Mouse (Mus musculus): ENCODE measurements at regions not wholly inside any gene's neighbourhood (a gene's known extent, or its start where the extent isn't known, plus 50 kb on each side); places are given as distances from the start of the nearest gene placed in this dataset.

DNA sequence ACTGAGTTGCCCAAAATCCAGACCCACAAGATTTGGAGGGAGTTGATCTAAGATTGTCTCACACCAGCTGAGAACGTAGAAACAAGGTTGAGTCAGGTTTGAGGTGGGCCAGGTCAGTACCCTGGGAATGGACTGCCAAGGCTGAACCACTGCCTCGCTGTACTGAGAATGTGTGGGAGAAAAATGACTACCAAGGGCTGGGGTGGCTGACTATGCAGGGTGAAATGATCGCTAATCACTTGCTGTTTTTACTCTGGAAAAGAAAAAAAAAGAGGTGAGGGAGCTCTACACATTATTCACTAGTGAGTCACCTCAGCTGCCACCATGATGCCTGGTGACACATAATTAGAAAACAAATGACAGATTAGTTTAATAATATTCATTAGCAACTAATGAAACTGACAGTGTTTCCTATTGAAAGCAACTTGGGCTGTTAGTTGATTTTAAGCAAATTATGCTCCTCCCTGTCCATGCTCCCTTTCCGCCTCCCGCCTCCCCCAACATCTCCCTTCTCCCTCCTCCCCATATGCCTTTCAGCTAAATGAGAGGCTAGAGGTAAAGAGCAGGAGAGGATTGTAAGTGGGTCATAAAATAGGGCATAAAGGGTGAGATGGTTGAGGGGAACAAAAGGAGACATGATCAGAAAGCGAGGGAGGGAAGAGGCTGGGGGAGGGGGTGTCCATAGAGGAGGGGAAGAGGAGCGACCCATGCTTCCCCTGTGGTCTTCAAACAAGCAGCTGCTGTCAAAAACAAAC lies 110.8 kb downstream of the Psat1 start:
- H3K27ac ChIP-seq (replicated peaks), result no peak overlapping the region
- no peaks in the 10 kb centered on the region for H3K4me1 ChIP-seq (replicated peaks; ENCODE audit: control insufficient read depth, insufficient read depth)
- WGBS, result 52% methylated on average over 7 of the region's 7 CpGs
- H3K27me3 ChIP-seq (ENCODE audit: control insufficient read depth, insufficient read depth, low read length), result no peaks in the 10 kb centered on the region
- H3K9me3 ChIP-seq (ENCODE audit: control insufficient read depth, low read length), result no peaks in the 10 kb centered on the region
- H3K4me2 ChIP-seq (replicated peaks; ENCODE audit: low read depth), result no peak overlapping the region
- no peak for DNase-seq (ENCODE audit: low spot score)
- TF ChIP-seq EP300 (optimal IDR thresholded peaks at IDR 0.05) (no peak), CTCF (IDR thresholded peaks at IDR 0.05; ENCODE audit: low read depth) (no peak)
- no peak overlapping the region for H3K9ac ChIP-seq (ENCODE audit: low read length)
- no peaks in the 10 kb centered on the region for H3K36me3 ChIP-seq (ENCODE audit: control insufficient read depth, insufficient read depth, low read length)
- no peak overlapping the region for H3K4me3 ChIP-seq (ENCODE audit: low read depth, low read length)
- ATAC-seq (ENCODE audit: low FRiP score, low TSS enrichment), result no peak

DNA sequence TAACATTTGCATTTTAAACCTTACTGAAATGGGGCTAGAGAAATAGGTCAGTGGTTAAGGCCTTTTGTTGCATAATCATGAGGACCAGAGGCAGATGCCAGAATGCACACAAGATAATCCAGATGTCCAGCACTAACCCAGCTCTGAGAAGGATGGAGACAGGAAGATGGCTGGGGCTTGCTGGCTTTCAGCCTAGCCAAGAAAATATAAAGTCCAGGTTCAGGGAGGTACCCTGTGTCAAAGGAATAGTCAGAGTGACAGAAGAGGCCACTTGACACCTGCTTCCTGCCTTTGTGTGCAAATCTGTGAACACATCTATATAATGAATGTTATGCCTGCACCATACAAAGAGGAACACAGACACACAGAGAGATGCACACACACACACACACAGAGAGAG lies 116.8 kb downstream of the Psat1 start:
- H3K27me3 ChIP-seq (ENCODE audit: control insufficient read depth, insufficient read depth, low read length), result no peaks in the 10 kb centered on the region
- no peaks in the 10 kb centered on the region for H3K4me1 ChIP-seq (replicated peaks; ENCODE audit: control insufficient read depth, insufficient read depth)
- no peak overlapping the region for H3K27ac ChIP-seq (replicated peaks)
- no peak for DNase-seq (ENCODE audit: low spot score)
- no peak overlapping the region for H3K4me3 ChIP-seq (ENCODE audit: low read depth, low read length)
- no peak overlapping the region for H3K9ac ChIP-seq (ENCODE audit: low read length)
- no peak for TF ChIP-seq CTCF (IDR thresholded peaks at IDR 0.05; ENCODE audit: low read depth)
- TF ChIP-seq EP300 (optimal IDR thresholded peaks at IDR 0.05), result no peak
- H3K9me3 ChIP-seq (ENCODE audit: control insufficient read depth, low read length), result no peaks in the 10 kb centered on the region
- no peaks in the 10 kb centered on the region for H3K36me3 ChIP-seq (ENCODE audit: control insufficient read depth, insufficient read depth, low read length)
- ATAC-seq (ENCODE audit: low FRiP score, low TSS enrichment), result no peak
- H3K4me2 ChIP-seq (replicated peaks; ENCODE audit: low read depth), result no peak overlapping the region

DNA sequence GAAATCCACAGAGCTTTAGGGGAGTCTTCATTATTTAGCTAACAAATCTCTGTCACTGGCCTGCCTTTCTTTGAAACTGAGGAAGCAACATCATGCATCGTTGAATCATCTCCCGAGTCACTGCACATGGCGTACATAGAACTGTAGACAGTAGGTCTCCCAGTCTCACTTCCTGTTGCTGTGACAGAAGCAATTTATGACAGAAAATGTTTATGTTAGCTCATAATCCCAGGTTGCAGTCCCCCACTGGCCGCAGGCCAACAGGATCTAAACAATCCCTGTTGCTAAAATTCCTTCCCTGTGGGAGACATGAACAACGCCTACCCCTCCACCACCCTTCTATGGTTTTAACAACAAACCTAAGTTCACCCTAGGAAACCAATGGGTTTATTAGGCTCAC lies 118.0 kb downstream of the Psat1 start:
- 50% methylated on average over 5 of the region's 5 CpGs for WGBS
- Histone ChIP-seq H3K36me3 (ENCODE audit: control insufficient read depth, insufficient read depth, low read length) (no peaks in the 10 kb centered on the region), H3K4me1 (replicated peaks; ENCODE audit: control insufficient read depth, insufficient read depth) (no peaks in the 10 kb centered on the region), H3K4me3 (ENCODE audit: low read depth, low read length) (no peak overlapping the region), H3K9ac (ENCODE audit: low read length) (no peak overlapping the region), H3K27me3 (ENCODE audit: control insufficient read depth, insufficient read depth, low read length) (no peaks in the 10 kb centered on the region), H3K4me2 (replicated peaks; ENCODE audit: low read depth) (no peak overlapping the region), H3K27ac (replicated peaks) (no peak overlapping the region), H3K9me3 (ENCODE audit: control insufficient read depth, low read length) (no peaks in the 10 kb centered on the region)
- DNase-seq (ENCODE audit: low spot score) (no peak), ATAC-seq (ENCODE audit: low FRiP score, low TSS enrichment) (no peak)
- TF ChIP-seq CTCF (IDR thresholded peaks at IDR 0.05; ENCODE audit: low read depth), result no peak

DNA sequence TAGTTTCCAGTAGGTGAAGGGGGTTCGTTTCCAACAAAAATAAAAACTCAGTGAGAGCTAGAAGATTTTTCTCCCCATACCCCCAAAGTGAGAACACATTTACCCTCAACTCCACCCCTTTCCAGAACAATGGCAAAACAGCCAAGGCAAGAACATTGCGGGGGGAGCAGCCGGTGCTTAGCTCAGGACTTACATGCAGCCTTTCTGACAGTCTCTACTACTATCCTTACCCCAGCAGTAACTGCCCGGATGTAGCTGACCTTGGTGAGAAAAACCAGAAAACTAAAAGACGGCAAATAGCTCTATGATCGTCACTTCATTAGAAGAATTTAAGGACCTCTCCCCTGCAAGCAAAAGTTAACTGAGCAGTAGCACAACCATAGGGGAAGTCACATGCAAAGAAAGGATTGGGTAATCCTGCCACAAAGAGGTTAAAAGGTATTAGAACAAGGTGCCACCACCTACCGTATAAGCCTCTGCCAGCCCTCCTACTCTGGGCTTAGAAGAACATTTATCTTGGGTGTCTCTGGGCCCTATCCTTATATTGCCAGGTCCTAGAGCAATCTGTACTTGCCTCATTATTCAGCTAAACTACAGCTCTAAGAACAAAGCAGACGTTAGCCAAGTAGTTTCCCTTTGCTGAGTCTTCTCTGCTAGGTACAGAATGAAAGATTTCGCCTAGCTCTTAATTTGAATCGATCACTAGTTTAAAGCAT lies 119.0 kb downstream of the Psat1 start:
- 68% methylated on average over 10 of the region's 10 CpGs for WGBS
- H3K27ac ChIP-seq (replicated peaks), result no peak overlapping the region
- H3K4me3 ChIP-seq (ENCODE audit: low read depth, low read length), result no peak overlapping the region
- H3K36me3 ChIP-seq (ENCODE audit: control insufficient read depth, insufficient read depth, low read length), result no peaks in the 10 kb centered on the region
- no peak for ATAC-seq (ENCODE audit: low FRiP score, low TSS enrichment)
- DNase-seq (ENCODE audit: low spot score), result no peak
- no peak for TF ChIP-seq EP300 (optimal IDR thresholded peaks at IDR 0.05)
- TF ChIP-seq CTCF (IDR thresholded peaks at IDR 0.05; ENCODE audit: low read depth), result no peak
- no peaks in the 10 kb centered on the region for H3K9me3 ChIP-seq (ENCODE audit: control insufficient read depth, low read length)
- H3K9ac ChIP-seq (ENCODE audit: low read length), result no peak overlapping the region
- H3K4me2 ChIP-seq (replicated peaks; ENCODE audit: low read depth), result no peak overlapping the region
- H3K27me3 ChIP-seq (ENCODE audit: control insufficient read depth, insufficient read depth, low read length), result no peaks in the 10 kb centered on the region
- H3K4me1 ChIP-seq (replicated peaks; ENCODE audit: control insufficient read depth, insufficient read depth), result no peaks in the 10 kb centered on the region

DNA sequence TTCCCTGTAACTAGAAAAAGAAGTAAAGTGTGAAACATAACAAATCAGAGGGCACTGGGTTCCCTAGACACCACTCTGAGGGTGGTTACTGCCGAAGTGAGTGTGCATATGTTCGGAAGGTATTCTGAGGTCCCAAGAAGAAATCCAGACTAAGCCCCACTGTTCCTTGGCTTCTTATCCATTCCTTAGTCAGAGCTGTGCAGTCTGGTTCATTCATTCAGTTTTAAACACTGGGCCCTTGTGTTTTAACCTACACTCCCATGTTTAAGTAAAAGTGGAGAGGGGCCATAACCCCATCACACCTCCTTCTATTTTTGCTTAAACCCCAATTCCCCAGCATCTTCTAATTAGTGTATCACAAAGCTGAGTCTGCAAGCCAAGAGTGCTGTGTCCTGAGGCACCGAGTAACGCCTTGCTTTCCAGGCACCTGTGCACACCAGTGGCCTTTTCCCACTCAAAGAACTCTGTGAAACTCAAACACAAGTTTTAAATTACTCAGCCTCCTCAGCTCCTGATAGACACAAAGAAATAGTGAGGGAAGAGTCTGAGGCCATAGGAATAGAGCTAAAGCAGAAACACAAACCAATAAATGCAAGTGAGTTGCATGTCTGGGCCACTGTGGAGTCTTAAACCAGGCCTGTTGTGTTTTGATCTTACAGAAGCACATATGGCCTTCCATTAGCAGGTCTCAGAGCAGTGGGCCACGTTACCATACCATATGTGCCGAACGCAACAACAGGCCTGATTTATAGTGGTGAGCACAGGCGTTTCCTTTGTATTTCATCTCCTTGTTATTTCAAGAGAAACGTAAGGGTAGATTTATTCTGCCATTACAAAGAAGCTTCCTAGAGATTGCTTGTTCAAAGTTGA lies 119.8 kb downstream of the Psat1 start:
- ATAC-seq (ENCODE audit: low FRiP score, low TSS enrichment), result no peak
- Histone ChIP-seq H3K9me3 (ENCODE audit: control insufficient read depth, low read length) (no peaks in the 10 kb centered on the region), H3K27ac (replicated peaks) (no peak overlapping the region), H3K36me3 (ENCODE audit: control insufficient read depth, insufficient read depth, low read length) (no peaks in the 10 kb centered on the region), H3K4me3 (ENCODE audit: low read depth, low read length) (no peak overlapping the region), H3K4me1 (replicated peaks; ENCODE audit: control insufficient read depth, insufficient read depth) (no peaks in the 10 kb centered on the region), H3K27me3 (ENCODE audit: control insufficient read depth, insufficient read depth, low read length) (no peaks in the 10 kb centered on the region), H3K9ac (ENCODE audit: low read length) (no peak overlapping the region), H3K4me2 (replicated peaks; ENCODE audit: low read depth) (no peak overlapping the region)
- no peak for TF ChIP-seq CTCF (IDR thresholded peaks at IDR 0.05; ENCODE audit: low read depth)
- no peak for TF ChIP-seq EP300 (optimal IDR thresholded peaks at IDR 0.05)
- DNase-seq (ENCODE audit: low spot score), result no peak
- WGBS, result 79% methylated on average over 9 of the region's 9 CpGs

Measured in stomach, postnatal 0 days (tissue).